Mouse (Mus musculus) 3134 (cell line): Measurements from ENCODE around the gene Dgki.

ENCODE experiments used
- DNase-seq: peaks from one replicate; pipeline ENCODE4 v3.0.0-alpha.2; 2011; ENCODE audit warnings: low spot score; ENCODE audit not compliant: insufficient read length; ENCODE audit errors: extremely low read depth

The Dgki gene

GRCm38 (mm10) chr6:37242769-37243121 lies 57.2 kb downstream of the Dgki start:
- DNase-seq: no peak

GRCm38 (mm10) chr6:37242100-37242768 lies 57.8 kb downstream of the Dgki start:
- DNase-seq: no peak

GRCm38 (mm10) chr6:37241434-37241833 lies 58.5 kb downstream of the Dgki start:
- no peak for DNase-seq

- no peak for DNase-seq
Measured at GRCm38 (mm10) chr6:37240140-37240539, 59.8 kb downstream of the Dgki start.

GRCm38 (mm10) chr6:37236893-37237292 lies 63.1 kb downstream of the Dgki start:
- no peak for DNase-seq

GRCm38 (mm10) chr6:37231148-37231547 lies 68.8 kb downstream of the Dgki start:
- no peak for DNase-seq

GRCm38 (mm10) chr6:37222947-37223510 lies 77.0 kb downstream of the Dgki start:
- no peak for DNase-seq

GRCm38 (mm10) chr6:37222016-37222415 lies 78.0 kb downstream of the Dgki start:
- DNase-seq: no peak

GRCm38 (mm10) chr6:37219110-37219509 lies 80.9 kb downstream of the Dgki start:
- DNase-seq: no peak

- peak; percentile 53 for DNase-seq
Measured at GRCm38 (mm10) chr6:37216342-37216763, 83.6 kb downstream of the Dgki start.

GRCm38 (mm10) chr6:37215655-37216054 lies 84.3 kb downstream of the Dgki start:
- DNase-seq: no peak

- DNase-seq: no peak
Measured at GRCm38 (mm10) chr6:37212930-37213329, 87.1 kb downstream of the Dgki start.

- DNase-seq: no peak
Measured at GRCm38 (mm10) chr6:37211545-37212247, 88.3 kb downstream of the Dgki start.

GRCm38 (mm10) chr6:37202901-37203300 lies 97.1 kb downstream of the Dgki start:
- no peak for DNase-seq

GRCm38 (mm10) chr6:37200840-37201239 lies 99.1 kb downstream of the Dgki start:
- DNase-seq: no peak

- no peak for DNase-seq
Measured at GRCm38 (mm10) chr6:37199502-37199901, 100.5 kb downstream of the Dgki start.

- DNase-seq: no peak
Measured at GRCm38 (mm10) chr6:37197745-37198144, 102.2 kb downstream of the Dgki start.

- no peak for DNase-seq
Measured at GRCm38 (mm10) chr6:37196870-37197269, 103.1 kb downstream of the Dgki start.

GRCm38 (mm10) chr6:37195766-37196165 lies 104.2 kb downstream of the Dgki start:
- no peak for DNase-seq

GRCm38 (mm10) chr6:37181961-37182360 lies 118.0 kb downstream of the Dgki start:
- no peak for DNase-seq

- no peak for DNase-seq
Measured at GRCm38 (mm10) chr6:37171149-37171832, 128.7 kb downstream of the Dgki start.
